Mouse (Mus musculus) heart, embryonic 13.5 days (tissue): ENCODE measurements at regions not wholly inside any gene's neighbourhood (a gene's known extent, or its start where the extent isn't known, plus 50 kb on each side); places are given as distances from the start of the nearest gene placed in this dataset.

Source experiments
- ATAC-seq: fragments of 200-750 bp; cut with Nextera tagmentation; 2 replicates; pipeline ENCODE4 v1.8.0; 2017; ENCODE audit warnings: moderate TSS enrichment; ENCODE audit not compliant: insufficient number of reproducible peaks, low FRiP score, low TSS enrichment; ENCODE audit errors: extremely low read depth
- H3K27ac ChIP-seq: fragments of 300-500 bp; sonication (generic); replicated peaks from 2 replicates; pipeline ENCODE4 v1.5.1; 2015; ENCODE audit warnings: moderate library complexity, mild to moderate bottlenecking, inconsistent platforms
- H3K27me3 ChIP-seq: fragments of 300-500 bp; sonication (generic); replicated peaks from 2 replicates; pipeline ENCODE4 v1.6.1; 2015; ENCODE audit warnings: mild to moderate bottlenecking, inconsistent platforms
- H3K36me3 ChIP-seq: fragments of 300-500 bp; sonication (generic); 2 replicates; pipeline ENCODE4 v1.6.1; 2015; ENCODE audit warnings: mild to moderate bottlenecking, inconsistent platforms
- H3K4me1 ChIP-seq: fragments of 300-500 bp; sonication (generic); 2 replicates; pipeline ENCODE4 v1.6.1; 2015; ENCODE audit warnings: inconsistent platforms
- H3K4me2 ChIP-seq: fragments of 300-500 bp; sonication (generic); 2 replicates; pipeline ENCODE4 v1.6.1; 2015; ENCODE audit warnings: inconsistent platforms, mild to moderate bottlenecking, moderate library complexity
- H3K4me3 ChIP-seq: fragments of 300-500 bp; sonication (generic); 2 replicates; pipeline ENCODE4 v1.5.1; 2015; ENCODE audit warnings: moderate library complexity, mild to moderate bottlenecking, inconsistent platforms
- H3K9ac ChIP-seq: fragments of 300-500 bp; sonication (generic); 2 replicates; pipeline ENCODE4 v1.6.1; 2015; ENCODE audit warnings: inconsistent platforms, mild to moderate bottlenecking, moderate library complexity
- H3K9me3 ChIP-seq: fragments of 300-500 bp; sonication (generic); 2 replicates; pipeline ENCODE4 v1.6.1; 2016; ENCODE audit warnings: inconsistent platforms
- WGBS: fragments of 180-500 bp; shearing (Covaris S2); methylation state at CpG from one replicate; pipeline ENCODE4 v1.1.7; 2015; ENCODE audit warnings: mixed read lengths; 5-methylcytosine and 5-hydroxymethylcytosine counted together

DNA sequence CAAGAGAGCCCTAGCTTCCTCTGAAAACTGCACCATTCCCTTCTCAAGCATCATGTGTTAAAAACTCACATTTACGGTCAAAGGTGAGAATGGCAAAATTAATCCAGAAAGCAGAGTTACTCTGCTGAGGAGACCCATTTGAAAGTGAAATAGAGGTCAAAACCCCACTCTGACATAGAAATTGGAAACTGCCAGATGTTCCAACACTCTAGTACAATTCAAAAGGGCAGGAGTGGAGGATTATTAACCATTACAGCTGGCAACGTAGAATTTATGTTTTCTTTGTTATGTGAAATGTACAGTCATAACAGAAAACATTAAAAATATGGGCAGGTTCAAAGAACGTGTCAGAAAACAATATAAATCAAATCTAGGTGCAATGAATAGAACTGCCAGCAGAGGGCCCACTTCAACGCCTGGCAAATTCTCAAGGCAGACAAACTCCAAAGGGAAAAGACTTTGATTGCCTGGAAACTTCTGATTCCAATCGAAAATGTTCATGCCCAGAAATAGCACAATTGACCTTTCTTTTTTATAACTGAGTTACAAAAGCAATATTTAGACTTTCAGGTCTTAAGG is 54.2 kb upstream of the Rfpl4b start:
- no peak for ATAC-seq
- WGBS = 13% methylated on average over 5 of the region's 5 CpGs
- no peaks in the 10 kb centered on the region for H3K36me3 ChIP-seq
- H3K9me3 ChIP-seq = no peaks in the 10 kb centered on the region
- H3K4me2 ChIP-seq = no peak overlapping the region
- H3K4me3 ChIP-seq = no peak overlapping the region
- no peak overlapping the region for H3K9ac ChIP-seq
- H3K4me1 ChIP-seq = peaks cover 3% of the 10 kb centered on the region; the same call in 1 of the 2 replicates
- no peaks in the 10 kb centered on the region for H3K27me3 ChIP-seq
- H3K27ac ChIP-seq = no peak overlapping the region

DNA sequence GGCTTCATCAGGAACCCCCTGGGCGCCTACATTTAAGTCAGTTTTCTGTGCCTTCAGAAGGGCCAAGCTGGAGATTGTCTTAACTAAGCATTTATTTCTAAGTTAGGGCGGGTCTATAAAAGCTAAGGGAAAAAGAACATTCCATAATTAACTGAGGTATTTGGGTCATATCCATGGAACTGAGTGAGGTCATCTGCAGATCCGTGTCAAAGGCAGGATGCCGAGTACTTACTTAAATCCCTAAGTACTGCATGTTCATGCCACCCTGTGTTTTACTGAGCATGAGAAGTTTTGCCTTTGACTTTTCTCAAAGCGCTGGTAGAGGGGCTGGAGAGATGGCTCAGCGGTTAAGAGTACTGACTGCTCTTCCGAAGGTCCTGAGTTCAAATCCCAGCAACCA is 57.7 kb upstream of the Rfpl4b start:
- Histone ChIP-seq H3K27me3 (no peaks in the 10 kb centered on the region), H3K9me3 (no peaks in the 10 kb centered on the region), H3K4me2 (no peak overlapping the region), H3K4me3 (no peak overlapping the region), H3K9ac (no peak overlapping the region), H3K4me1 (peaks cover 8% of the 10 kb centered on the region), H3K27ac (no peak overlapping the region), H3K36me3 (no peaks in the 10 kb centered on the region)
- 84% methylated on average over 7 of the region's 7 CpGs for WGBS
- ATAC-seq = no peak

DNA sequence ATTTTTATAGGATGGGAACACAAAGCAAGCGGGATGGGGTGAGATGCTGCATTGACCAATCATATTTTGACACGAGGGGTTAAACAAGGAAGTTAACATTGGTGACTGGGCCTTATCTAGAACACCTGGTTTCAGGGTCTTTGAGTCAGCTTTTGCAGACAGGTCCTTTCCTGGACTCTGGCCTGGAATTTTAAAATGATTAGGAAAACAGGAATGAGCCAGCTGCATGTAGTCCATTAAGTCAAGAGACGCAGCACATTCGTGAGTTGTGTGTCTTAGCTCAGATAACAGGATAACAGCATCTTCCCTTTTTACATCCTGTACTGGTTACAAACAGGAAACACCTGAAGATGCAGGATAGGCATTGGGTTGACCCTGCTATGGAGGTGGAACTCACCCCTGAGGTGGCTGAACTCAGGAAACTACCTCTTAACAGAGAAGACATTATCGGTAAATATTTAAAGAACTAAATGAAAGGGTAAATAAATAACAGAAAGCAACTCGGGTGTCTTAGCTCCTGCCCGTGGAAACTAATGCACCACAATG is 59.1 kb upstream of the Rfpl4b start:
- ATAC-seq = no peak
- Histone ChIP-seq H3K4me1 (peaks cover 11% of the 10 kb centered on the region), H3K4me2 (no peak overlapping the region), H3K27me3 (no peaks in the 10 kb centered on the region), H3K4me3 (no peak overlapping the region), H3K9me3 (no peaks in the 10 kb centered on the region), H3K36me3 (no peaks in the 10 kb centered on the region), H3K27ac (no peak overlapping the region), H3K9ac (no peak overlapping the region)
- 49% methylated on average over 7 of the region's 7 CpGs for WGBS

DNA sequence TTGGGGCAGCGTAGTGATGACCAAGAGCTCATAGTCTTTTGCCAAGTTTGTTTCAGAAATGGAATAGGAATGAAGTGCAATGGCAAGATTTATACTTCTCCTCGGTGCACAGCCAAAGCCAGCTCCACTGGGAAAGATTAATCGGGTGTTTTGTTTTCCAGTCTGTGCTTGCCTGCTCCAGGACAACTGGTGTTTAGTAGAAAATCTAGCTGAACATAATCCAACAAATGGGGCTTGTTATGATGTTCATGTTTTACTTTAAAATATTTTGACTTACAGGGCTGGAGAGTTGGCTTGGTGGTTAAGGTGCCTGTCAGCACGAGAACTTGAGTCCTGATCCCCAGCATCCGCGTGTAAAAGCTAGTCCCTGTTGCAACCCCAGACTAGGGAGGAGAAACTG is 60.6 kb upstream of the Rfpl4b start:
- H3K9me3 ChIP-seq = no peaks in the 10 kb centered on the region
- H3K4me3 ChIP-seq = no peak overlapping the region
- 73% methylated on average over 6 of the region's 6 CpGs for WGBS
- no peaks in the 10 kb centered on the region for H3K27me3 ChIP-seq
- ATAC-seq = no peak
- peaks cover 11% of the 10 kb centered on the region for H3K4me1 ChIP-seq
- H3K36me3 ChIP-seq = no peaks in the 10 kb centered on the region
- no peak overlapping the region for H3K4me2 ChIP-seq
- H3K9ac ChIP-seq = no peak overlapping the region
- H3K27ac ChIP-seq = no peak overlapping the region

DNA sequence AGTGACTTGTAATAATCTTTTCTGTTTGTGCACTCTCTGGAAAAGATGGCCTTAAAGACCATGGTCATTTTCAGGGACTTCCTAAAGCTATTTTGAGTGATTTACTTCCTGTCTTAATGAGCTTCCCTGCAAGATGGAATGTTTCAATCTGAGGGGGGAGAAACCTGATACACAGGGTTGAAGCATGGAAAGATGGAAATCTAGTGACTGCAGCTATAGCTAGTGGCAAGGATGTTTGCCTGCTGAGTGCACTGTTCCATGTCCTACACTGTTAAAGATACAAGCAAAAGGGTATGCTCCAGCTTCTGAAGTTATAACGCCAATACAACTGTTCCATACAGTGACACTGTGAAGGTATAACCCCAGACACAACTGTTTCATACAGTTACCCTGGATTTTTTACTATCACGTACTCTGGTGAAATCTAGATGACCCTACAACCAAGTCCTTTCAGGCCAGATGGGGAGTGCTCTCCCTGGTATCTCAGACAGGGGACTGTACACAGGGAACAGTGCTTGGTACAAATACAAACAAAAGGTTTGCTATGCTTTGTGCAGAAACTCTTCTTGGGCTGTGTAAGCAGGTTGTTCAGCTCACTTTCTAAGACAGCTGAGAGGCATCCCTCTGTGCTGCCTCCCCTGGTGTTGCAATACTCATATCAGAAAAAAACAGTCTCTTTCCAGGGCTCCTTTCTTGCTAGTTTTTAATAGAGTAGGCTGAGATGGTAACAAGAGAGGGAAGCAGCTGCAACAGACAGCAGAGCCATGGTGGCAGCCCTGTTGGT is 62.4 kb upstream of the Rfpl4b start:
- no peak overlapping the region for H3K9ac ChIP-seq
- no peak for ATAC-seq
- no peaks in the 10 kb centered on the region for H3K27me3 ChIP-seq
- H3K4me2 ChIP-seq = no peak overlapping the region
- peaks cover 20% of the 10 kb centered on the region for H3K4me1 ChIP-seq
- no peaks in the 10 kb centered on the region for H3K36me3 ChIP-seq
- no peak overlapping the region for H3K27ac ChIP-seq
- no peaks in the 10 kb centered on the region for H3K9me3 ChIP-seq
- WGBS = 69% methylated on average over 2 of the region's 2 CpGs
- H3K4me3 ChIP-seq = no peak overlapping the region

DNA sequence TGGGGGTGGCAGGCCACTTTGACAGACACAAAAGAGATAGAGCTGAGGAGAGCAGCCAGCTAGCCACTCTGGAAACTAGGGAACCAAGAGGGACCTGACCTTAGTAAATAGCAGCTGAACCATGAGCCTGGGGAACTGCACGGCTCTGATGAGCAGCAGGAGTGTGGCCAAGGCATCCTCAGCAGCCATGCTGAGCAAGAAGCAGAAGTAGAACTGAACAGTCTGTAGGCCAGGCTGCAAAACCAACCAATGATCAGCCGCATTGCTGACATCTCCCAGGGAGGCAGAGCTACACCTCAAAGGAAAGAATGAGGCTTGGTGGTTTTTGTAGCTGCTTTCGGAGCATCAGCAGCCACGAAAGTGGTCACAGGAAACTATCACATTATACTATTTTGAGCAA is 63.1 kb upstream of the Rfpl4b start:
- no peak for ATAC-seq
- Histone ChIP-seq H3K4me2 (no peak overlapping the region), H3K4me3 (no peak overlapping the region), H3K27ac (no peak overlapping the region), H3K27me3 (no peaks in the 10 kb centered on the region), H3K36me3 (no peaks in the 10 kb centered on the region), H3K9ac (no peak overlapping the region), H3K4me1 (peaks cover 20% of the 10 kb centered on the region), H3K9me3 (no peaks in the 10 kb centered on the region)
- WGBS = 67% methylated on average over 4 of the region's 4 CpGs

DNA sequence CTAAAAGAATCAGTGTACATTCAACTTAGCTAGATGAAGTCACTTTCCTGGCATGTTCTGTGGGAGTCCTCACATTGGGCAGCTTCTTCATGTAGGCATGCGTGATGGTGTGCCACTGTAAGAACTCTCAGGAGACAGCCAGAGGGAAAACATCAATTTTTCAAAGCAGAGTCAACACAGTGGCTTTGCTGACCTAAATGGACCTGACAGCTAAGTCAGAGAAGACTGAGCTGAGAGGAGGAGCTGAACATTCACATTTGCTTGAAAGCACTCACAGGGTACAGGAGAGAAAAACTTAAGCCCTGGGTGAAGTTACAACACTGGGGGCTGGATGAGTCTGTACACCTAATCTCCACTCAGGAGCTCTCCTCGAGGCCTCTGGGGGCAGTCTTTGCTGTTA is 64.9 kb upstream of the Rfpl4b start:
- 52% methylated on average over 2 of the region's 2 CpGs for WGBS
- Histone ChIP-seq H3K4me1 (peaks cover 20% of the 10 kb centered on the region), H3K27ac (no peak overlapping the region), H3K4me2 (no peak overlapping the region), H3K4me3 (no peak overlapping the region), H3K36me3 (no peaks in the 10 kb centered on the region), H3K9me3 (no peaks in the 10 kb centered on the region), H3K27me3 (no peaks in the 10 kb centered on the region), H3K9ac (no peak overlapping the region)
- ATAC-seq = no peak

DNA sequence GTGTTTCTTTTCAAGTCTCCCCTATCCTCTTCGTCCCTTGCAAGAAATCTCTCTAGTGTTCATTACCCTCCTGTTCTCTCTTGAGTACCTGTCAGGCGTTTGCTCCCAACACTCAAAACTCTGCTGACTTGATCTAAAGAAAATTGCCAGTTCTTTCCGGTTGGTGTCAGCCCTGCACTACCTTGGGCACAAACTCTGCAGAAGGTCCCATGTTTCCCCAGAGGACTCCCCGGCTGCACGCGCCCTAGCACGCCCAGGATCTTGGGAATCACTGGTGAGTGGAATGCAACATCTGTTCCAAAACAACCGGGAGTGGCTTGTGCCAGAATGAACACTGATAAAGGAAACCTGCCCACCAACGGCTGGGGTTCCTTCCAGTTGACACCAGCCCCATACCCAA is 66.3 kb upstream of the Rfpl4b start:
- ATAC-seq = no peak
- WGBS = 50% methylated on average over 9 of the region's 9 CpGs
- Histone ChIP-seq H3K27me3 (no peaks in the 10 kb centered on the region), H3K4me1 (peaks cover 20% of the 10 kb centered on the region), H3K4me3 (no peak overlapping the region), H3K36me3 (no peaks in the 10 kb centered on the region), H3K27ac (no peak overlapping the region), H3K4me2 (no peak overlapping the region), H3K9me3 (no peaks in the 10 kb centered on the region), H3K9ac (no peak overlapping the region)

DNA sequence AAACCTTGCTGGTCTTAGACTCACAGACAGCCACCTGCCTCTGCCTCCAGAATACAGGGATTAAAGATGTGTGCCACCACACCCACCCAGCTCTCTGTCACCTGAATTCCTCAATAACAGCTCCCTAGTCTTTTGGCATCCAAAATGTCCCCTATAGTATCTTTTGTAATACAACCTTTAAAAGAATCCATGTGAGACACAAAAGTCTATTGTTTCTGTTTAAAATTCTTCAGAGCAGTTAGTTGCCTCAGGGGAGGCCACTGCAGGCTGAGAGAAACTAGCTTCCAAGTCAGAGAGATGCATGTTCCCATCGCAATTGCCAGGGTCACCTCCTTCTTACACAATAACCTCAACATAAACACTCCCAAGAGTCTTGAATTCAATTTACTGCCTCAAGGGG is 70.6 kb upstream of the Lama4 start:
- no peak for ATAC-seq
- no peaks in the 10 kb centered on the region for H3K9me3 ChIP-seq
- H3K4me1 ChIP-seq = 0 out of 2 replicates have a peak, but pooled peaks cover 7% of the 10 kb centered on the region
- no peak overlapping the region for H3K27ac ChIP-seq
- H3K9ac ChIP-seq = no peak overlapping the region
- H3K4me2 ChIP-seq = no peak overlapping the region
- 68% methylated on average over 1 of the region's 1 CpGs for WGBS
- no peak overlapping the region for H3K4me3 ChIP-seq
- no peaks in the 10 kb centered on the region for H3K36me3 ChIP-seq
- no peaks in the 10 kb centered on the region for H3K27me3 ChIP-seq

DNA sequence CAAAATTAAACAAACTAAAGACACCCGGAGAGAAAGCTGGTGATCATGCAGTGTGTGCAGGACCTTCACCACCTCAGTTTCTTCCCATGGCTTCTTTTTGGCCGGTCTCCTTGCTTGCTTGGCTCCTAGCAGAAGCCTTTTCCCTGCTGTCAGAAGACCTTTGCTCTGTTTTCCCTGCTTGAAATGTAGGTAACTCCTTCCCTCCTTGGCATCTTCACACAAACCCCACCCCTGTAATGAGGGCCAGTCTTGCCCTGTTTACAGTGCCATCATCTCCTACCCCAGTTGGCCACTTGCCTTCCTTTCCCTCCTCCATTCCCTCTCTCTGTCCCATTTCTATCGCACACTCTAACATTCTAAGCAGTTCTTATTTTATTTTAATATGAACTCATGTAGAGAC is 69.7 kb upstream of the Lama4 start:
- Histone ChIP-seq H3K4me2 (no peak overlapping the region), H3K36me3 (no peaks in the 10 kb centered on the region)
- WGBS = 83% methylated on average over 3 of the region's 3 CpGs

DNA sequence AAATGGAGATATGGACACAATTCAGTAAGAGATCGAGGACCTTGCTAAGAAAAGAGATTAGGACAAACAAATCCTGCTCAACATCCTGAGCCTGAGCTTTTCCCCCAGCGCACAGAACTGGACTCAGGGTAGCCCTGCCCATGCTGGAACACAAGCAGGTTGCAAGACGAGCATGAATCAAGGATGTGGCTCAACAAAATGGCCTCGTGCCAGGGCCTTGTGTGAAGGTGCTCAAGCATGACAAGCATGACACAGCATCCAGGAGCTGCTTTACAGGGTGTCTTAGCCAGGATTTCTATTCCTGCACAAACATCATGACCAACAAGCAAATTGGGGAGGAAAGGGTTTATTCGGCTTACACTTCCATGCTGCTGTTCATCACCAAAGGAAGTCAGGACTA is 67.7 kb upstream of the Lama4 start:
- Histone ChIP-seq H3K4me2 (no peak overlapping the region), H3K9me3 (no peaks in the 10 kb centered on the region), H3K4me3 (no peak overlapping the region), H3K27me3 (no peaks in the 10 kb centered on the region), H3K27ac (no peak overlapping the region), H3K4me1 (0 out of 2 replicates have a peak, but pooled peaks cover 7% of the 10 kb centered on the region), H3K36me3 (no peaks in the 10 kb centered on the region), H3K9ac (no peak overlapping the region)
- ATAC-seq = no peak
- 71% methylated on average over 5 of the region's 5 CpGs for WGBS

More for the DNA sequence above, 69.7 kb upstream of the Lama4 start:
- Histone ChIP-seq H3K27me3 (no peaks in the 10 kb centered on the region), H3K4me1 (0 out of 2 replicates have a peak, but pooled peaks cover 7% of the 10 kb centered on the region), H3K4me3 (no peak overlapping the region), H3K27ac (no peak overlapping the region), H3K9ac (no peak overlapping the region), H3K9me3 (no peaks in the 10 kb centered on the region)
- ATAC-seq = no peak

DNA sequence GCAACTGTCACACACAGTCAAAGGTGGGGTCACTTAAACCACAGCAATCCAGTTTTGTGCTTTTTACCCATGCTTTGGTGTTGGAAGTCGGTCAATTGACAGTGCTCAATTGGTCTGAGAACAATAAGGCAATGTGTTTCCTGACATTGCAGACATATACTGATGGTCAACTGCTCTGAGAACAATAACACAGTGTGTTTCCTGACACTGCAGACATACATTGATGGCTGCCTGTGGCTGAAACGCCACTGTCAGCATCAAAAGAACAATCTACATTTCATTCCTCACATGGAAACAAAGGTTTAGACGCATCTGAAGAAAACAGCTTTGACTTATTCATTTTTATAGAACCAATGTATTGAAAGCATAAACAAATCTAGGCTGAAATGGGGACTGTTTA is 59.2 kb upstream of the Lama4 start:
- Histone ChIP-seq H3K9me3 (no peaks in the 10 kb centered on the region), H3K27me3 (no peaks in the 10 kb centered on the region), H3K27ac (no peak overlapping the region), H3K4me3 (no peak overlapping the region), H3K4me2 (no peak overlapping the region), H3K4me1 (peaks cover 14% of the 10 kb centered on the region), H3K9ac (no peak overlapping the region), H3K36me3 (no peaks in the 10 kb centered on the region)
- ATAC-seq = no peak
- 52% methylated on average over 3 of the region's 3 CpGs for WGBS
